Mouse (Mus musculus) adrenal gland, adult 18-20 months (tissue): ENCODE results near the gene Lmcd1. TPM values are rescaled to one million over a fixed set of nuclear protein-coding genes. Genes with fewer than 3 reads are reported as not detected.
A peak's percentile ranks its signal among the peaks of the same experiment; 100 is the strongest.
"Not testable (repeated sequence)": the region's sequence is repeated elsewhere in the genome, so short reads cannot be mapped to it uniquely, and the experiment has no call there.

ENCODE experiments used
- DNase-seq, 2 experiments: peaks; one replicate each; pipeline ENCODE4 v3.0.0; 2021 to 2022; ENCODE audit warnings: low spot score in 2 of 2
- long read RNA-seq, 2 experiments: library from polyadenylated mRNA; stranded (forward); transcript quantifications; one replicate each; pipeline ENCODE4 v2.0.0; 2021
- total RNA-seq, 2 experiments: library from RNA; stranded (reverse); gene quantifications; 1 replicate in 1 of 2; 2 replicates in 1 of 2; pipeline ENCODE4 v1.2.3; 2021

Gene Lmcd1
- 1 to 10 TPM; 6.4 to 7.9 TPM for total RNA-seq
- long read RNA-seq, experiment 1, transcript Lmcd1-201 (6 exons, 1,730 nt) = major isoform, 5 of 5 reads
- long read RNA-seq, experiment 1, partial matches to known transcripts = 0 of 5 reads
- long read RNA-seq, experiment 1, other reads (novel, unspliced or antisense) = 0 of 5 reads
- long read RNA-seq, experiment 2, transcript Lmcd1-201 (6 exons, 1,730 nt) = major isoform, 15 of 19 reads
- long read RNA-seq, experiment 2, partial matches to known transcripts = 3 of 19 reads
- long read RNA-seq, experiment 2, other reads (novel, unspliced or antisense) = 1 of 19 reads

GRCm38 (mm10) chr6:112273501-112274205 is at the start of gene Lmcd1:
Lmcd1 (plus strand) TSS chr6:112273758.
- peak; percentile 64 to 68 for DNase-seq

GRCm38 (mm10) chr6:112223877-112224632 is 49.5 kb upstream of the Lmcd1 start:
- DNase-seq = no peak

GRCm38 (mm10) chr6:112236775-112237174 is 36.8 kb upstream of the Lmcd1 start:
- DNase-seq = no peak

DNA sequence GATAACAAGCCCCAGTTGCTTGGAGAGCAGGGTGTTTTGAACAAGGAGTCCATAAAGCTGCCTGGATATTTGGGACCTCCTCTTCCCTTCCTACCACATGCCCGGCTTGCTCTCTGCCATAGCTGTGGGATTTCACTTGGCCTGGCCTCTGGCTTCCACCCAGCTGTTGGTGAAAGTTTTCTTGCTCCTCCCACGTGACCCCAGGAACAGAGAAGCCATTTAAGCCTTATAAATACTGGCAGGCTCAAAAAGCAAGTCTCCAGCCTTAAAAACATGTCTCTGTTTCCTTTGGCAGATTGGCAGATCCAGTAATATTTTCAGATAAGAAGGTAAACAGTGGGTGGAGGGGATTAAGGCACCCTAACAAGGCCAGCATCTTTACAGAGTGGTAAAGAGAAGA is 31.3 kb upstream of the Lmcd1 start:
- no peak for DNase-seq

DNA sequence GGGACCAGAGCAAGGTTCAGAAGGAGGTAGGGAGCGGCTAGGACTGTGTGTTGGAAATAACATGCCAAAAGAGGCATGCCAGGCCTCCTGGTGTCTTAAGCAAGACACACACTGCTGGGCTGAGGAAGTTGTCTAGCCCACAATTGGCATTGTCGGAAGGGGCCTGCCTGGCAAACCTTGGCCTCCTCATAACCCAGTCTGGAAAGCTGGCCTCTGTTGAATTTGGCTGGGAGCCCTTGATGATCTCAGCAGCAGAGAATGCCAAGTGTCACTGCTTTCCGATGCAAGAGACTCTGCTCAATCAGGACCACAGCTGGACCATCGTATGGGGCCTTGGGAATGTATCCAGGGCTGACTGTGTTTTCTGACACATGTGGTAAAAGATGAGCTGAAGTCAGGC is 27.9 kb upstream of the Lmcd1 start:
- DNase-seq = peak; percentile 68 to 82

- DNase-seq = no peak
Measured at GRCm38 (mm10) chr6:112246636-112247035, 26.9 kb upstream of the Lmcd1 start.

DNA sequence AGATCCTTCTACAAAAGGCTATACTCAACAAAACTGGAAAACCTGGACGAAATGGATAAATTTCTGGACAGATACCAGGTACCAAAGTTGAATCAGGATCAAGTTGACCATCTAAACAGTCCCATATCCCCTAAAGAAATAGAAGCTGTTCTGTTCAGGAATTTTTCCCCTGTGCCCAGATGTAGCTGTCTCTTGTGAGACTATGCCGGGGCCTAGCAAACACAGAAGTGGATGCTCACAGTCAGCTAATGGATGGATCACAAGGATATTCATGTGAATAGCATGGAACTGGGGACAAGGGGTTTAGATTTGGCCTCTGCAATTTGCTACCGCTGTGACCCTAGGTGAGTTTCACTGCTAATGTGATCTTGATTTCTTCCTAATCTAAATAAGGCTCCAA is 19.6 kb upstream of the Lmcd1 start:
- not testable (repeated sequence) for DNase-seq

- DNase-seq = no peak
Measured at GRCm38 (mm10) chr6:112254967-112255366, 18.6 kb upstream of the Lmcd1 start.

DNA sequence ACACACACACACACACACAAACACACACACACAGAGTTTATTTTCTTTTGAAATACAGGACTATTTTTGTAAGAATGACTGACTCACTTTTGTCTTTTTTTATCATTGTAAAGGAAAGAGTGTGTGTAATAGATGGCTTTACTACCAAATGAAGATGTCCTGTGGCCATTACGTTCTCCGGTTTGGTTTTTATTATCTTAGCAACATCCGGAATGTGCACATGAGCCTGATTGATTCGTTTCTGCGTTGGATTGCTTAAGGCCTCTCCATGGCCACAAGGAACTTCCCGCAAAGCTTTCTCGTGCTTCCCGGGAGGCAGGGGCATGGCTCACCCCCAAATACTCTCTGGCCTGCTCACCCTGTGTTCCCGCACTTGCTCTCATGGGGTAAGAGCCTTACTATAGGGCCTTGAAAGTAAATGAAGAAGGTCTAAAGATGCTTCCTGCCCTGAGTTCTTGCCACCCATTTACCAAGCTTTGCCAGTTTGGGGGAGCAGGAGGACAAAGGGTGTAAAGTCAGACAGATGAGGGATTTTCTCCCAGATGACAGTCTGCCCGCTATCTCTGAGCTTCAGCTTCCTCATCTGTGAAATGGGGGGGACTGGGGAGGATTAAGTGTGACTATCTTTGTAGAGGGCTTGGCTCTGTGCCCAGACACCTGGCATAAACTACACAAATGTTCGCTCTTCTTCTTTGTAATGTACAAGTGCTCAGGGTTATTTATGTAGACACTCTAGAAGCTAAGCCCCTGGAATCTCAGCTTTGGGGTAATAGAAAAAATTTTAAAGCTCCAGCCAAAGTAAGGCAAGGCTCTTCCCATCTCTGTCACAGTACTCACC is 18.0 kb upstream of the Lmcd1 start:
- no peak for DNase-seq

- no peak for DNase-seq
Measured at GRCm38 (mm10) chr6:112256599-112256998, 17.0 kb upstream of the Lmcd1 start.

GRCm38 (mm10) chr6:112261089-112261488 is 12.5 kb upstream of the Lmcd1 start:
- no peak for DNase-seq

DNA sequence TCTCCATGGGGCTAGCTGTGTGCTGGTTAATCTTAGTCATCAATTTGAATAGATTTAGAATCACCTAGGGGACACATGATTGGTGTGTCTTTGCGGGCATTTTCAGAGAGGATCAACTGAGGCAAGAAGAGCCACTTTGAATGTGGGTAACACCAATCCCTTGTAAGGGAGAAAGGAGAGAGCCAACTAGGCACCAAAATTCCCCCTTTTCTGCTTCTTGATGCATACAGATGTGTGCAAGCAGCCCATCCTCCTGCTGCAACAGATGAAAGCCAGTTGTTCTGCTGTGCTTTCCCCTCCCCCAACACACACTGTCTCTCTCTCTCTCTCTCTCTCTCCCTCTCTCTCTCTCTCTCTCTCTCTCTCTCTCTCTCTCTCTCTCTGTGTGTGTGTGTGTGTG is 9.2 kb upstream of the Lmcd1 start:
- DNase-seq = no peak

DNA sequence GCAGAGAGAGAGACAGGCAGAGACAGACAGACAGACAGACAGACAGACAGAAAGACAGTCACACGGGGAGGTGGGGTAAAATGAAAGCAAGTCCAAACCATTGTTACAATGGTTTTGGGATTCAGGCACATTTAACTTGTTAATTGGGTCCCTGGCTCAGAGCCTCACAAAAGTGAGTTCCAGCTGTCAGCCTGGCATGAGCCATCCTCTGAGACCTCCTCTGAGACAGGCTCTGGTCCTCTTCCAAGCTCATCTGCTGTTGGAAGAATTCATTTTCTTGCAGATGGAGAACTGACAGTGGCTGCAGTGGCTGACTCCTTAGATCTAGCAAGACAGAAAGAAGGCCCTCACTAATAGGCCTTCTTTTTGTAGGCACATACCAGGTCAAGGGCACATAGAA is 6.9 kb upstream of the Lmcd1 start:
- DNase-seq = no peak

- no peak for DNase-seq
Measured at GRCm38 (mm10) chr6:112267661-112268357, 5.7 kb upstream of the Lmcd1 start.

GRCm38 (mm10) chr6:112274261-112275055 is 900 bp downstream of the Lmcd1 start:
- peak; percentile 67 to 72 for DNase-seq

DNA sequence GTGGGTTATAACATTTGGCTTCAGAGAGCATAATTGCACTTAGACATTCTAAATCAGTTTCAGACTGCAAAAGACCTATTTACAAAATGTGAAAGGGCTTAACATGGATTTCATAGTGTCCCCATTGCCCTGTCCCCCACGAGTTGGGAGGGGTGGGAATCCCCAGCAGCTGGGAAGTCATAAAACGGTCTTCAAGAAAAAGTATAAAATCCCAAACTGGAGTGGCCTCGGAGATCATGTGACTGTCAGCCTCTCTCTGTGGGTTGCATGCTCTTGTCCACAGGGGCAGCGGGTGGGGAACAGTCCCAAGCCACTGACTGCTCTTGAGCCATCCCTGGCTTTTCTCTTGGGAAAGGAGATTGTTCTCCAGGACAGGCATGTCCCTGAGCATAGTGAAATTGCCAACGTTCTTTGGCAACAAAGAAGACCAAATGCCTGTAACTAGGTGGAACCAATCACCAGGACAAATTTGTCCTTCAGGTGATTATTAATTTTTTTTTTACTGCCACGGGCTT is 2.2 kb downstream of the Lmcd1 start:
- no peak for DNase-seq

GRCm38 (mm10) chr6:112278805-112279204 is 5.2 kb downstream of the Lmcd1 start:
- DNase-seq = no peak

DNA sequence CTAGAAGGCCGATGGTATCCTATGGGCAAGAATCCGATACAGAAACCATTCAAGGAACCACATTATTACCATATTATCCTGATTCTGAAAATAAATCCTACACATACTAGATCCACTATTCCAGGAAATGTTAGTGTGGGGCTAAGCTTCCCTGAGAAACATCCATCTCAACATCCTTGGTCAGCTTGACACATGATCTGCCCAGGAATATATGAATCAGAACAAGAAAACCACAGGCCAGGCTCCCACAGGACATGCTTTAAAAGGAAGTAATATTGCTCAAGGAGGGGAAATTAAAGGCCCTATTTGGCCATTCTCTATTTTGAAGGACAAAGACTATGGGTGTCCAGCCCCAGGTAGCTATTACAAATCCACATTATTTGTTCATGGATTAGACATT is 6.6 kb downstream of the Lmcd1 start:
- DNase-seq = no peak

DNA sequence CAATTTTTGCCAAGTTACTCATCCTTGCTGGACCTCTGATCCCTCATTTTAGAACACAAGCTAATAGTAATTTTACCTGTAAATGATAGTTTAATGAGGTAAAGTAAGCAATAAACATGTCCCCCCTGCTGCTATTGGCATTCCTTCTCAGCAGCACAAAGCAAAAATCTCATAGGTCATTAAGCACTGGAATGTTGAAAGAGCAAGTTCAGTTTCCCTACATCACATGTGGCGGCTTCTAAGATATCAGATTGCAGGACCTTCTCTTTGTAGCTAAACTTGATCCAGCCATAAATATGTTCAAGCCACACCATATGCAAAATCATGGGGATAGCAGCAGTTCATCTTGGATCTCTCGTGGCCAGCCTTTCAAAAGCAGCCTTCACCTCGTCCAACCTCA is 7.4 kb downstream of the Lmcd1 start:
- no peak for DNase-seq
